Mouse (Mus musculus) ES-Bruce4 (cell line): Measurements from ENCODE around the gene Rwdd2b.

Experiments
- CTCF ChIP-seq: IDR thresholded peaks from one replicate; pipeline ENCODE4 v1.8.1; 2011; ENCODE audit warnings: low read depth, low read length
- EP300 ChIP-seq: IDR thresholded peaks from 2 replicates; pipeline ENCODE4 v1.6.1; 2011; ENCODE audit warnings: low read depth, low read length; ENCODE audit not compliant: insufficient read depth
- POLR2A ChIP-seq: IDR thresholded peaks from one replicate; pipeline ENCODE4 v1.8.1; 2011; ENCODE audit warnings: low read length; ENCODE audit not compliant: insufficient read depth

DNA sequence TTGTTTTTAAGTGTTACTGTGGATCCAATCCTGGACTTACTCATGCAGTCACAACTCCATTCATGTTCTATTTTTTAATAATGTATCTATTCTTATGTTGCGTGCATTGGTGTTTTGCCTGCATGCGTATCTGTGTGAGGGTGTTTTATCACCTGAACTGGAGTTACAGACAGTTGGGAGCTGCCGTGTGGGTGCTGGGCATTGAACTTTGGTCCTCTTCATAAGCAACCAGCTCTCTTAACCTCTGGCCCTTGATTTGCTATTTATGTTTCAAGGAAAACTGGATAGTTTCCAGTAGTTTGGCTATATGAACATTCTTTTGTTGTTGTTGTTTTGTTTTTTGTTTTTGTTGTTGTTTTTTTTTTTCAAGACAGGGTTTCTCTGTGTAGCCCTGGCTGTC is 5.2 kb upstream of the Rwdd2b start:
- TF ChIP-seq CTCF = no peak
- TF ChIP-seq POLR2A = no peak
- no peak for TF ChIP-seq EP300
